Mouse (Mus musculus) E14TG2a.4 (cell line): Measurements from ENCODE around the gene Slit1.

Experiments
- H3K27me3 ChIP-seq: 2 replicates; pipeline ENCODE4 v1.6.1; 2014; ENCODE audit warnings: low read length, control low read depth; ENCODE audit not compliant: insufficient read depth
- H3K36me3 ChIP-seq: 2 replicates; pipeline ENCODE4 v1.6.1; 2014; ENCODE audit warnings: low read length, control low read depth; ENCODE audit not compliant: insufficient read depth
- H3K4me1 ChIP-seq: replicated peaks from 2 replicates; pipeline ENCODE4 v1.6.1; 2014; ENCODE audit warnings: low read depth, low read length, control low read depth
- H3K4me3 ChIP-seq: replicated peaks from 2 replicates; pipeline ENCODE4 v1.5.1; 2014; ENCODE audit warnings: mild to moderate bottlenecking, low read length
- H3K9me3 ChIP-seq: 2 replicates; pipeline ENCODE4 v1.6.1; 2014; ENCODE audit warnings: low read length, control low read depth
- CTCF ChIP-seq: conservative IDR thresholded peaks from 2 replicates; pipeline ENCODE4 v1.5.1; 2014; ENCODE audit warnings: low read length
- NANOG ChIP-seq: IDR thresholded peaks from 2 replicates; pipeline ENCODE4 v1.6.1; 2014; ENCODE audit warnings: borderline replicate concordance, low read length, mixed read lengths
- POU5F1 ChIP-seq: IDR thresholded peaks from 2 replicates; pipeline ENCODE4 v1.6.1; 2014; ENCODE audit warnings: low read length, borderline replicate concordance

Slit1 gene

DNA sequence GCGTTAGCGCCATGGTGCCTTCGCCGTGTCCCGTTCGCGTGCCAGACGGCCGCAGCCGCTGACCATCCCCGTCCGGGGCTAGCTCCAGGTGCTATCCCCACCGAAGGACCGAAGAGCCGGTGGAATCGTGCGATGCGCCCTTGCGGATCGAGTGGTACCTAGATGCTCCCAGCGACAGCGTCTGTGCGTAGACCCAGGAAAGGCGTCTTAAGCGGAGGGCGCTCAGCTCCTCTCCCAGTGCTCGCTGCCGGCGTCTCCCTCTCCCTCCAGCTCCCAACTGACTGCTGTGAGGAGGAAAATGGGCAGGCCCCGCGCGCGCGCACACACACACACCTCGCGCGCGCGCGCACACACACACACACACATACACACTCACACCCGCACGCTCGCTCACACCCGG lies at the start of gene Slit1:
TSS of gene Slit1 (minus strand) at position 270 of the 400 bp plus-strand sequence.
- peak within 1 kb of the TSS; percentile 78 for H3K4me3 ChIP-seq
- no peaks in the 10 kb centered on the region for H3K36me3 ChIP-seq
- no peak for TF ChIP-seq CTCF
- no peak for TF ChIP-seq NANOG
- TF ChIP-seq POU5F1, result no peak
- peaks cover 89% of the 10 kb centered on the region for H3K27me3 ChIP-seq
- H3K4me1 ChIP-seq, result peaks cover 14% of the 10 kb centered on the region
- peaks cover 5% of the 10 kb centered on the region for H3K9me3 ChIP-seq

DNA sequence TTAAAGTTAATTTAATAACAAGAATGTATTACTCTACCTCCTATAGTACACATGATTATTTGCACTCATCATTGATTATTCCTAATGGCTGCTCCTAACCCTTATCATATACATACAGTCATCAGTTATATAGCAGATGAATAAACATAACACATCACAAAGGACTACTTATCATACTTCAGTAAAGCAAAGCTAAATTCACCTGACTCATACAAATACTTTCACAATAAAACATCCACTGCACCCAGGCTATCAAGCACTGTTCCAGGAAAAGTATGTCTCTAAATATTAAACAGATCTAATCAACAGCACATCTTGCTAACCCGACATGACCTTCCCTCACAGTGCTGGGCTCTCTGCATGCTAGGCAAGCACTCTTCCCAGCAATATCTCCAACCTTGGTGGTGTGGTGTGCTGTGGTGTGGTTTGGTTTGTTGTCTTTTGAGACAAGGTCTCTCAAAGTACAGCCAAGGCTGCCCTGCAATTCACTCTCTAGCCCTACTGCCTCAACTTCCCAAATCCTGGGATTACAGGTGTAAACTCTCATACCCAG lies 49.5 kb upstream of the Slit1 start:
- H3K36me3 ChIP-seq, result peaks cover 51% of the 10 kb centered on the region
- no peak for TF ChIP-seq POU5F1
- TF ChIP-seq NANOG, result no peak
- TF ChIP-seq CTCF, result no peak
- no peak overlapping the region for H3K4me3 ChIP-seq
- H3K4me1 ChIP-seq, result peaks cover 36% of the 10 kb centered on the region
- no peaks in the 10 kb centered on the region for H3K27me3 ChIP-seq
- no peaks in the 10 kb centered on the region for H3K9me3 ChIP-seq

DNA sequence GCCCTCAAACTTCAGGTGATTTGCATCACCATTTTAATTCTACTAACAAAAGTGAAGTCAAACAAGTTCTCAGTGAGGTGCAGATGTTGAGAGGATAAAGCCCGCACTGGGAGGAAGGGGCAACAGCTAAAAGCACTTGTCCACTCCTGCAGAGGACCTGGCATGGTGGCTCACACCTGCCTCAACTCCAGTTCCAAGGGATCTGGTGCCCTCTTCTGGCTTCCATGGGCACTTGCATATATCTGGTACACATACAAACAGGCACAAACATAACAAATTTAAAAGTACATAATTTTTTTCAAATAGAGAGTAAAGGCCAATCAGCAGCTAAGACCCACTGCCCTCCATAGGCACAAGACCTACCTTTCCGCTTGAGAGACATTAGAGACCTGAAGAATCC lies 47.9 kb upstream of the Slit1 start:
- H3K4me3 ChIP-seq, result no peak overlapping the region
- TF ChIP-seq CTCF (peak; percentile 26; the same call in 1 of the 2 replicates), POU5F1 (no peak), NANOG (no peak)
- peaks cover 28% of the 10 kb centered on the region for H3K4me1 ChIP-seq
- no peaks in the 10 kb centered on the region for H3K9me3 ChIP-seq
- peaks cover 52% of the 10 kb centered on the region for H3K36me3 ChIP-seq
- H3K27me3 ChIP-seq, result no peaks in the 10 kb centered on the region

DNA sequence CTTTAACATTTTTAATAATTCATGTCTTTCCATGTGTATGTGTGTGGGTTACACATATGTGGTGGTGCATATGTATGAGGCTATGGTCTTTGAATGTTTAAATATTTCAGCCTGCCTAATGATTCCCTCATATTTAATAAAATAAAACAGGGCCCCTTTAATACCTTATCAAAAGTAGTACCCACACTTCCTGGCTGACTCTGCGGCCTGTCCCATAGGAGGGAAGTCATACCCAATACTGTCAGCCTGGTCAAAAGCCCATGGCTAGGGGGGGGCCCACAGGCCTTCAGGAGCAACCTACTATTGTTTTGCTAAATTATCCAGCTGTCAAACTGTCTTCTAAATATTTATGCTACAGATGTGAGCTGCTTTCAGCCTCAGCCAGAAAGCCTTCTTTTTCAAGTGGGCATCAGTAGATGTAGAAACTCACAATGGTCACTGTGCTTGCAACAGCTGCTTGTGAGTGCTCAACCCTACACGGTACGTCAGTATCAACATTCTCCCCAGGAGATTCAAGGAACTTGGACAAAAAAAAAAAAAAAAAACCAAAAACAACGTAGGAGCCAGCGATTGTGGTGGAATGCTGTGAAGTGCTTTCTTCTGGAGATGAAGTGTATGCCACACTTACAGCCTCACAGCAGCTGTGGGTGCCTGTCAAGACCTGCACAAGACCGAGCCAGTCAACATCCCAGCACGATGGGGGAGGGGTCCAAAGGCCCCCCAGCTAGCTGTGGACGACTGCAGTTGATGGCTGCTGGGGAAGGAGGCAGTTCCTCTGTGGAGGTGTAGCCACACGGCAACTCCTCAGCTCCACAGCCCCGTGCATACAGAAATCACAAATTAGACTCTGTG lies 45.9 kb upstream of the Slit1 start:
- peaks cover 27% of the 10 kb centered on the region for H3K4me1 ChIP-seq
- TF ChIP-seq CTCF, result no peak
- no peak overlapping the region for H3K4me3 ChIP-seq
- no peaks in the 10 kb centered on the region for H3K27me3 ChIP-seq
- peaks cover 67% of the 10 kb centered on the region for H3K36me3 ChIP-seq
- H3K9me3 ChIP-seq, result no peaks in the 10 kb centered on the region

DNA sequence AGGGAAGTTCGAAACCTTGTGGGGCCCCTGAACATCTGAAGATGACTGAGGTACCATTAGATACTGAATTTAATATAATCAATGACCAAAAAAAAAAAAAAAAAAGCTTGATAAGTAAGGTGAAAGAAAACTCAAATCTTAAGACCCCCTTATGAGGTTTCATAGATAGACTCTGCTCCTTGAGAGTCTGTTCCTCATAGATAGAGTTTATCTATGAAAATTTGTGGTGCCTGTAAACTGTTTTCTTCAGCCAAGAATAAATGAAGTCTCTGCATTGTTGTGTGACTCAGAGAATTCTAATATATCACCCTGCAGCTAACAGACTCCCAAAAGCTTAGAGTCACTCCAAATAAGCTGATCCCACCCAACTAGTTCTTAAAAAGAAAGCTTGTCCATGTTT lies 43.4 kb upstream of the Slit1 start:
- H3K4me3 ChIP-seq, result no peak overlapping the region
- peaks cover 87% of the 10 kb centered on the region for H3K36me3 ChIP-seq
- peaks cover 12% of the 10 kb centered on the region for H3K4me1 ChIP-seq
- no peaks in the 10 kb centered on the region for H3K27me3 ChIP-seq
- no peaks in the 10 kb centered on the region for H3K9me3 ChIP-seq
- no peak for TF ChIP-seq POU5F1
- no peak for TF ChIP-seq CTCF
- TF ChIP-seq NANOG, result no peak

DNA sequence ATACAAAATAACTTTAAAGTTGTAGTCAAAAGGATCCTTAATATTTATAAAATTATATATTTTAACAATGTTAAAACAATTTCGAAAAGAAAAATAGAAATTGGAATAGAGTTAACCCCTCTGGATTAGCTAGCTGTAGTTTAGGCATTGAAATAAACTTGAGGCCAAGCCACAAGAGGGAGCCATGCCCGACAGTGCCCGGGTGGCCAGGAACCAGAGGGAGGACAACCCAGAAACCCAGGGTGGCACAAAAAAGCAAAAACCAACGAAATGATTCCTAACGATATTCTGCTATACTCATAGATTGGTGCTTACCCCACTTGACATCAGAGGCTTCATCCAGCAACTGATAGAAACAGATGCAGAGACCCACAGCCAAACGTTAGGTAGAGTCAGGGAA lies 34.0 kb upstream of the Slit1 start:
- Histone ChIP-seq H3K9me3 (no peaks in the 10 kb centered on the region), H3K27me3 (no peaks in the 10 kb centered on the region), H3K36me3 (peaks cover 95% of the 10 kb centered on the region), H3K4me3 (no peak overlapping the region), H3K4me1 (no peaks in the 10 kb centered on the region)
- no peak for TF ChIP-seq CTCF
- TF ChIP-seq POU5F1, result no peak
- TF ChIP-seq NANOG, result no peak

DNA sequence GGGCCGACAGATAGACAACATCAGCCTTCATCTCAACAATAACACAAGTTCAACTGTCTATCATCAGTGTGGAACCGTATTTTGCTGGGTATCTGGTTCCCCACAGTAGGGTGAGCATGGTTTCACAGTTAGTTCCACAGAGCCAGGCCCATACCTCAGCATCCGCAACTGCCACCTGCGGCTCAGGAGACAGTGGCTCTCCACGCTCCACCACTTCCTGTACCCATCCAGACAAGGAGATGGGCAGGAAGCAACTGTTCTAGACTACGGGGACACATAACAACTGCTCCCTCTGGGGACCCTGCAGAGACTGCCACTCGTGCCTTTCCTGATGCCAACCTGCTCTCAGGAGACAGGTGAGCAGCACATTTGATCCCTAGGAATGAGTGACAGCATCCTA lies 25.2 kb upstream of the Slit1 start:
- Histone ChIP-seq H3K4me3 (no peak overlapping the region), H3K9me3 (no peaks in the 10 kb centered on the region), H3K36me3 (peaks cover 85% of the 10 kb centered on the region), H3K4me1 (peaks cover 35% of the 10 kb centered on the region), H3K27me3 (no peaks in the 10 kb centered on the region)
- TF ChIP-seq POU5F1 (no peak), CTCF (no peak), NANOG (no peak)

DNA sequence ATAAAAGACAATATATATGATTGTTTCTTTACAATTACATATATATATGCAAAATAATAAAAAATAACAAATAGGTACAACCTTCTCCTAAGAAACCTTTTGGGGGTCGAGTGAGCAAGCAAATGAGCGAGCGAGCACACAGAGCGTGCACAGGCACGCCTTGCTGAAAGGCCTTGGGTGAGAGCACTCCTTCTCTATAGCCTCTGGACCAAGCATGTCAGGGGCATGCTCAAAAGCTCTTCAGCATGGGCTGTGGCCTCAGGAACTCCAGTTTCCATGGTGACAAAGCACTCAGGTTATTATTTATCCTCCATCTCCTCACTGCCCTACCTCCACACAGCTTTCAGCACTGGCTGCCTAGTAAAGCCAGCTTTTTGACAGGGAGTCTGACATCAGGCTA lies 23.2 kb upstream of the Slit1 start:
- H3K36me3 ChIP-seq, result peaks cover 68% of the 10 kb centered on the region
- H3K27me3 ChIP-seq, result no peaks in the 10 kb centered on the region
- H3K9me3 ChIP-seq, result no peaks in the 10 kb centered on the region
- TF ChIP-seq NANOG, result no peak
- TF ChIP-seq CTCF, result no peak
- no peak for TF ChIP-seq POU5F1
- H3K4me3 ChIP-seq, result no peak overlapping the region
- peaks cover 43% of the 10 kb centered on the region for H3K4me1 ChIP-seq

DNA sequence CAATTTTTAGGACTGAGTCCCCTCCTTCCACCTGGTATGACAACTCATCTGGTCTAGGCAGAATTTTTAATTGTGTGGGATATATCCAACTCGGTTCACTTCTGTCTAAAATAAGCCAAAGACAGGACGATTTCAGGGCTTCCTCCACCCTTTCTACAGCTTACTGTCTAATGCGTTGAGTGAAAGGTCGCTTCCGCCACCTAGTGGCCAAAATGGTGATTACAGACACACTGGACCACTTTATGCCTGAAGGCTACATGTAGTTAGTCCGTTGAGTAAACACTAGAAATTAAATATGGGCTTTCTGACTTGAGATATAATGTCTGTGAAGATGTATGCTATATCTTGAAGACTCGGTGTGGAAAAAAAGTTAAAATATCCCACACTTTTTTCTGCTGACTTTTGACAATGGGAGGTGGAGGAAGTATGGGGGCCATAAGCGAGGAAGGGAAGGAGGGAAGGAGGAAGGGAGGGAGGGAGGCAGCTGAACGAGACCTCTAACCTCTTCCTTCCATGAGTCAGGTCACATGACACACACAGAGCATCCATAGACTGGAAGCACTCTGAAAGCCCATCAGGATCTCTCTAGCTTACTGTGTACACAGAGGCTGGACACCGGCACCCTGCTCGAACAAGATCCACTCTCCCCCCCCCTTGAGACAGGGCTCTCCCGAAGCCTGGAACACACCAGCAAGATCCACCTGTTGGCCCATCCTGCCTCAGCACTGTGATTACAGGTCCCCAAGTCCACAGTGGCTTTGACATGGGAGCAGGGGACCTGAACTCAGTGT lies 20.6 kb upstream of the Slit1 start:
- Histone ChIP-seq H3K27me3 (no peaks in the 10 kb centered on the region), H3K9me3 (no peaks in the 10 kb centered on the region), H3K4me3 (no peak overlapping the region), H3K36me3 (peaks cover 44% of the 10 kb centered on the region), H3K4me1 (peaks cover 44% of the 10 kb centered on the region)
- TF ChIP-seq CTCF (peak; percentile 80), POU5F1 (no peak)
